Mouse (Mus musculus): ENCODE data around the gene Mto1. TPM values are rescaled to one million over a fixed set of nuclear protein-coding genes. Genes with fewer than 3 reads are reported as not detected.
A peak's percentile ranks its signal among the peaks of the same experiment; 100 is the strongest.
"Not testable (repeated sequence)": the region's sequence is repeated elsewhere in the genome, so short reads cannot be mapped to it uniquely, and the experiment has no call there.

Gene Mto1
- polyA plus RNA-seq, 1 experiment from 2014 or later: 26.0 TPM

GRCm38 (mm10) chr9:78473588-78473987 lies 25.6 kb downstream of the Mto1 start:
- Histone ChIP-seq H3K9ac (ENCODE audit: low read length) (no peak overlapping the region), H3K27me3 (ENCODE audit: control insufficient read depth, insufficient read depth, low read length) (no peaks in the 10 kb centered on the region), H3K27ac (ENCODE audit: low read length) (no peak overlapping the region), H3K4me1 (ENCODE audit: control insufficient read depth, insufficient read depth, low read length) (no peaks in the 10 kb centered on the region), H3K4me3 (replicated peaks; ENCODE audit: low read length) (no peak overlapping the region), H3K9me3 (replicated peaks; ENCODE audit: control insufficient read depth, low read length) (no peaks in the 10 kb centered on the region), H3K4me2 (ENCODE audit: low read depth, low read length) (no peak overlapping the region), H3K36me3 (ENCODE audit: control insufficient read depth, insufficient read depth, low read length) (peaks cover 19% of the 10 kb centered on the region)
- WGBS: 81% methylated on average over 8 of the region's 8 CpGs
- no peak for ATAC-seq (ENCODE audit: insufficient read depth, low FRiP score)

DNA sequence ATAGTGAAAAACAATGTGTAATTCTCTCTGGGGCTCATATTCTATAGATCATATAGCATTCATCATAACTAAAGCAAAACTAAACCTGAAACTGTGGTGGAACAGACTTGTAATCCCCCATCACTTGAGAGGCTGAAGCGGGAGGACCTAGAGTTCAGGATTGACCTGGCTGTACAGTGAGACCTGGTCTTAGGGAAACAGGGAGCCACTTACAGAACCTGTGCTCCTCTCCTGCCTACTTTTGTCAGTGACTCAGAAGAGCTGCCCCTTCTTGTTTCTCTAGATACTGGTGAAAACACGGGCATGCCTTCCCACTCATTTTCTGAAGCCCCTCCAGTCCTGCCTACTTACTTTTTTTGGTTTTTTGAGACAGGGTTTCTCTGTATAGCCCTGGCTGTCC lies 26.3 kb downstream of the Mto1 start:
- H3K9ac ChIP-seq (ENCODE audit: low read length): no peak overlapping the region
- no peaks in the 10 kb centered on the region for H3K27me3 ChIP-seq (ENCODE audit: control insufficient read depth, insufficient read depth, low read length)
- H3K27ac ChIP-seq (ENCODE audit: low read length): no peak overlapping the region
- H3K4me3 ChIP-seq (replicated peaks; ENCODE audit: low read length): no peak overlapping the region
- no peak for ATAC-seq (ENCODE audit: insufficient read depth, low FRiP score)
- H3K36me3 ChIP-seq (ENCODE audit: control insufficient read depth, insufficient read depth, low read length): peaks cover 20% of the 10 kb centered on the region
- H3K4me2 ChIP-seq (ENCODE audit: low read depth, low read length): no peak overlapping the region
- H3K4me1 ChIP-seq (ENCODE audit: control insufficient read depth, insufficient read depth, low read length): peaks cover 3% of the 10 kb centered on the region; the same call in 1 of the 2 replicates
- no peaks in the 10 kb centered on the region for H3K9me3 ChIP-seq (replicated peaks; ENCODE audit: control insufficient read depth, low read length)
- 76% methylated on average over 2 of the region's 2 CpGs for WGBS

DNA sequence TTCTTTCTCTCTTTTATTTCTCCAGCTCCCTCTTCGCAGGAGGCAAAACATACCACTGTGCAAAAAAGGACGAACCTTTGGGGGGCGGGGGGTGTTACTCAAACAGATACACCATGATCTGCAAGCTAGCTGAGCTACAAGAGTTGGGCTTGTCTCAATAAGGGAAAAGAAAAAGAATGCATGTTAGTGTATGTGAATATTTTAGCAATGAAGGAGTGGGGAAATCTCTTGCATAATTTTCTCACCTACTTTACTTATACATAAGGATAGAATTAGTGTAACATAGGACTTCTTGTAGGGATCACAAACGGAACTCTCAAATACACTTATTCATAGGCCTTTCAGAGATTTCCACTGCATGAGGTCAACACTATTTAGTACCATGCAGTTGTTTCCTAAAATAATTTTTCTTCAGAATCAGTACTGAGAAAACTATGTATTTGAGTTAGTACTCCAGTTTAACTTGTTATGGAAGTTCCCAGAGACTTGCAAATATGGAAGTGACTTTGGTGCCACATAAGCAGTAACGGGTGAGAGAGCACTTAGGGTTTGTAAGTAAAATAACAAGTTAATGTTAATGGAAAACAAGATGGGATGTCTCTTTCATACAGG lies 26.9 kb downstream of the Mto1 start:
- Histone ChIP-seq H3K4me1 (ENCODE audit: control insufficient read depth, insufficient read depth, low read length) (peaks cover 3% of the 10 kb centered on the region; the same call in 1 of the 2 replicates), H3K9me3 (replicated peaks; ENCODE audit: control insufficient read depth, low read length) (no peaks in the 10 kb centered on the region), H3K9ac (ENCODE audit: low read length) (no peak overlapping the region), H3K36me3 (ENCODE audit: control insufficient read depth, insufficient read depth, low read length) (peaks cover 23% of the 10 kb centered on the region), H3K4me2 (ENCODE audit: low read depth, low read length) (no peak overlapping the region), H3K4me3 (replicated peaks; ENCODE audit: low read length) (no peak overlapping the region), H3K27me3 (ENCODE audit: control insufficient read depth, insufficient read depth, low read length) (no peaks in the 10 kb centered on the region), H3K27ac (ENCODE audit: low read length) (no peak overlapping the region)
- WGBS: 78% methylated on average over 5 of the region's 5 CpGs
- ATAC-seq (ENCODE audit: insufficient read depth, low FRiP score): no peak

DNA sequence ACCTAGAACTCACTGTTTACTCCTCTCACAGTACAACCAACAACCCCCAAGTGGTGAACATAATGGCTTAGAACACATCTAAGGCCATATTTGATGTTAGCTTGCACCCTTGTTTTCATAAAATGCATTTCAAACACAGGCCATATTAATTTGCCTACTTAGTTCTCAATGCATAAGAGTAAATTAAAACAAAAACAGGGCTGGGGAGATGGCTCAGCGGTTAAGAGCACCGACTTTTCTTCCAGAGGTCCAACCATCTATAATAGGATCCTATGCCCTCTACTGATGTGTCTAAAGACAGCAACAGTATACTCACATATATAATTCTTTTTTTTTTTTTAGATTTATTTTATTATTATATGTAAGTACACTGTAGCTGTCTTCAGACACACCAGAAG lies 27.4 kb downstream of the Mto1 start:
- Histone ChIP-seq H3K9me3 (replicated peaks; ENCODE audit: control insufficient read depth, low read length) (no peaks in the 10 kb centered on the region), H3K27ac (ENCODE audit: low read length) (no peak overlapping the region), H3K36me3 (ENCODE audit: control insufficient read depth, insufficient read depth, low read length) (peaks cover 23% of the 10 kb centered on the region), H3K4me1 (ENCODE audit: control insufficient read depth, insufficient read depth, low read length) (peaks cover 3% of the 10 kb centered on the region; the same call in 1 of the 2 replicates), H3K27me3 (ENCODE audit: control insufficient read depth, insufficient read depth, low read length) (no peaks in the 10 kb centered on the region), H3K9ac (ENCODE audit: low read length) (no peak overlapping the region), H3K4me3 (replicated peaks; ENCODE audit: low read length) (no peak overlapping the region), H3K4me2 (ENCODE audit: low read depth, low read length) (no peak overlapping the region)
- WGBS: 84% methylated on average over 2 of the region's 2 CpGs
- ATAC-seq (ENCODE audit: insufficient read depth, low FRiP score): no peak

- H3K4me3 ChIP-seq (replicated peaks; ENCODE audit: low read length): no peak overlapping the region
- H3K36me3 ChIP-seq (ENCODE audit: control insufficient read depth, insufficient read depth, low read length): peaks cover 19% of the 10 kb centered on the region
- WGBS: 76% methylated on average over 4 of the region's 4 CpGs
- no peaks in the 10 kb centered on the region for H3K9me3 ChIP-seq (replicated peaks; ENCODE audit: control insufficient read depth, low read length)
- peaks cover 3% of the 10 kb centered on the region; the same call in 1 of the 2 replicates for H3K4me1 ChIP-seq (ENCODE audit: control insufficient read depth, insufficient read depth, low read length)
- ATAC-seq (ENCODE audit: insufficient read depth, low FRiP score): no peak
- no peak overlapping the region for H3K4me2 ChIP-seq (ENCODE audit: low read depth, low read length)
- no peak overlapping the region for H3K9ac ChIP-seq (ENCODE audit: low read length)
- no peak overlapping the region for H3K27ac ChIP-seq (ENCODE audit: low read length)
- no peaks in the 10 kb centered on the region for H3K27me3 ChIP-seq (ENCODE audit: control insufficient read depth, insufficient read depth, low read length)
Observed at GRCm38 (mm10) chr9:78475873-78476272, 27.9 kb downstream of the Mto1 start.

DNA sequence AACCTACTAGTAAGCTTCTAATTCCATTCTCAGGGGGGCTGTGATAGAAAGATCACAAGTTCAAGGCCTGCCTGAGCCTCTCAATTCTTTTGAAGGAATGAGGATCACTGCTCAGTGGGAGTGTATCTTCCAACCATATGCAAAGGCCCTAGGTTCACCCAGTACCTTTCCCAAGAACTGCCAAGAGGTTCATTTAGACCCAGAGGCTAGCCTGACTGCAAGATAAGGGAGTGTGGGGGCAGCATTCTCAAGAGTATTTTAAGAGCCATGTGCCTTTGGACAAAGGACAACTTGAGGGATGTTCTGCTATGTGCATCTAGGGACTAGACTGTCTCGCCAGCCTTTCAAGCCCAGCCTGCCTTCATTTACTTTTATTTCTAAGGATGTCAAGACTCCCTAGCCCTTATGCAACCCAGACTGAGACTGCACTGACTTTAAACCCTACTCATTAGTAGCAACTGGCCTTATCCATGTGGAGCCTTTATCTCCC lies 28.6 kb downstream of the Mto1 start:
- Histone ChIP-seq H3K27ac (ENCODE audit: low read length) (no peak overlapping the region), H3K4me3 (replicated peaks; ENCODE audit: low read length) (no peak overlapping the region), H3K36me3 (ENCODE audit: control insufficient read depth, insufficient read depth, low read length) (peaks cover 19% of the 10 kb centered on the region), H3K4me1 (ENCODE audit: control insufficient read depth, insufficient read depth, low read length) (peaks cover 3% of the 10 kb centered on the region; the same call in 1 of the 2 replicates), H3K27me3 (ENCODE audit: control insufficient read depth, insufficient read depth, low read length) (no peaks in the 10 kb centered on the region), H3K9ac (ENCODE audit: low read length) (no peak overlapping the region), H3K4me2 (ENCODE audit: low read depth, low read length) (no peak overlapping the region), H3K9me3 (replicated peaks; ENCODE audit: control insufficient read depth, low read length) (no peaks in the 10 kb centered on the region)
- WGBS: 35% methylated on average over 1 of the region's 1 CpGs
- ATAC-seq (ENCODE audit: insufficient read depth, low FRiP score): no peak

GRCm38 (mm10) chr9:78477021-78477551 lies 29.1 kb downstream of the Mto1 start:
- H3K36me3 ChIP-seq (ENCODE audit: control insufficient read depth, insufficient read depth, low read length): peaks cover 19% of the 10 kb centered on the region
- no peak for ATAC-seq (ENCODE audit: insufficient read depth, low FRiP score)

DNA sequence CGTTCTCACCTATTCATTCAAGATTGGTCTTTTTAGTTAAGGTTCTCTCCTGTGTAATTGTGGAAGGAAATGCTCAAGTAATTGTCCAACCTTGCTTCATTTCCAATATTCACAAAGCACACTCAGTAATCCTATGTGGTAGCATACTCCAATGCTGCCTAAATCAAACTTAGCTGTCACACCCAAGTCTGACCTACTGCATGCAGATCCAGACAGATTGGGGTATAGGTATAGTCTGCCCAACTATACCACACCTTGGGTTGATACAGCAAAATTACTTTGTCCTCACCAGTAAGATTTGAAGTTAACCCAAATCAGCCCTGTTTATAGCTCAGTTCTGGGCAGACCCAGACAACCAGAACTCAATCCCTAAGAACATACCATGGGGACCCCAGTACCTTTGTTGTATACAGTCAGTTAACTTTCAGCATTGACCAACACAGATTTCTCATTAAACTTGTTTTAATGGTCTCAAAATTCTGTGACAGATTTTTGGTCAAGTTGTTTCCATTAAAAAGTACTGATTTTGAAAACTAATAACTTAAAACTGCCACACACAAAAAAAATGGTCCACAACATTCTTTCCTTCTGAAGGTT lies 30.1 kb downstream of the Mto1 start:
- peaks cover 19% of the 10 kb centered on the region for H3K36me3 ChIP-seq (ENCODE audit: control insufficient read depth, insufficient read depth, low read length)
- not testable (repeated sequence) for H3K9me3 ChIP-seq (replicated peaks; ENCODE audit: control insufficient read depth, low read length); H3K4me1 ChIP-seq (ENCODE audit: control insufficient read depth, insufficient read depth, low read length); H3K4me2 ChIP-seq (ENCODE audit: low read depth, low read length); H3K4me3 ChIP-seq (replicated peaks; ENCODE audit: low read length); ATAC-seq (ENCODE audit: insufficient read depth, low FRiP score); H3K27me3 ChIP-seq (ENCODE audit: control insufficient read depth, insufficient read depth, low read length); H3K9ac ChIP-seq (ENCODE audit: low read length); H3K27ac ChIP-seq (ENCODE audit: low read length)
- WGBS: 49% methylated on average over 1 of the region's 1 CpGs

More at GRCm38 (mm10) chr9:78477021-78477551, 29.1 kb downstream of the Mto1 start:
- Histone ChIP-seq H3K27me3 (ENCODE audit: control insufficient read depth, insufficient read depth, low read length) (no peaks in the 10 kb centered on the region), H3K4me3 (replicated peaks; ENCODE audit: low read length) (no peak overlapping the region), H3K9me3 (replicated peaks; ENCODE audit: control insufficient read depth, low read length) (no peaks in the 10 kb centered on the region), H3K4me1 (ENCODE audit: control insufficient read depth, insufficient read depth, low read length) (peaks cover 3% of the 10 kb centered on the region; the same call in 1 of the 2 replicates), H3K4me2 (ENCODE audit: low read depth, low read length) (no peak overlapping the region), H3K27ac (ENCODE audit: low read length) (peak overlapping the region; percentile 5; the same call in 1 of the 2 replicates), H3K9ac (ENCODE audit: low read length) (no peak overlapping the region)
- WGBS: 9% methylated on average over 5 of the region's 5 CpGs

DNA sequence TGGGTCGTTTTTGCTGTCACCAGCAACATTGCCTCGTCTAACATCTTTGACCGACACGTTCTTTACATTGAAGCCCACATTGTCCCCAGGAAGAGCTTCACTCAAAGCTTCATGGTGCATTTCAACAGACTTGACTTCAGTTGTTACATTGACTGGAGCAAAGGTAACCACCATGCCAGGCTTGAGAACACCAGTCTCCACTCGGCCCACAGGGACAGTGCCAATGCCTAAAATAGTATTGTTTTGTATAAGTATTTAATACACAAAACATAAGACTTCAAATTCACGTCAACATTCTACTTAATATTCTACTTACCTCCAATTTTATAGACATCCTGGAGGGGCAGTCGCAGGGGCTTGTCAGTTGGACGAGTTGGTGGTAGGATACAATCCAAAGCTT lies 31.3 kb downstream of the Mto1 start:
- peak overlapping the region; percentile 84 for H3K4me3 ChIP-seq (replicated peaks; ENCODE audit: low read length)
- 26% methylated on average over 8 of the region's 8 CpGs for WGBS
- ATAC-seq (ENCODE audit: insufficient read depth, low FRiP score); H3K27me3 ChIP-seq (ENCODE audit: control insufficient read depth, insufficient read depth, low read length); H3K9me3 ChIP-seq (replicated peaks; ENCODE audit: control insufficient read depth, low read length); H3K27ac ChIP-seq (ENCODE audit: low read length); H3K4me1 ChIP-seq (ENCODE audit: control insufficient read depth, insufficient read depth, low read length): not testable (repeated sequence)
- H3K9ac ChIP-seq (ENCODE audit: low read length): peak overlapping the region; percentile 54
- H3K36me3 ChIP-seq (ENCODE audit: control insufficient read depth, insufficient read depth, low read length): peaks cover 16% of the 10 kb centered on the region
- peak overlapping the region; percentile 64 for H3K4me2 ChIP-seq (ENCODE audit: low read depth, low read length)

Data from stomach, embryonic 16.5 days (tissue).